Mouse (Mus musculus) lung, postnatal 0 days (tissue): ENCODE data around the gene Zer1. TPM values are rescaled to one million over a fixed set of nuclear protein-coding genes. Genes with fewer than 3 reads are reported as not detected.
A peak's percentile ranks its signal among the peaks of the same experiment; 100 is the strongest.

Experiments
- ATAC-seq: fragments of 200-750 bp; cut with Nextera tagmentation; 2 replicates; pipeline ENCODE4 v1.8.0; 2017; ENCODE audit warnings: moderate library complexity
- DNase-seq: peaks from one replicate; pipeline ENCODE4 v3.0.0-alpha.2; 2016; ENCODE audit warnings: low spot score
- H3K27ac ChIP-seq: fragments of 300-500 bp; sonication (generic); 2 replicates; pipeline ENCODE4 v1.5.1; 2014; ENCODE audit warnings: antibody characterized with exemption, mild to moderate bottlenecking, low read length, mixed read lengths
- H3K27me3 ChIP-seq: fragments of 300-500 bp; sonication (generic); replicated peaks from 2 replicates; pipeline ENCODE4 v1.6.1; 2014; ENCODE audit warnings: low read length, mixed read lengths; ENCODE audit not compliant: insufficient read depth
- H3K36me3 ChIP-seq: fragments of 300-500 bp; sonication (generic); 2 replicates; pipeline ENCODE4 v1.6.1; 2014; ENCODE audit warnings: low read length, mixed read lengths; ENCODE audit not compliant: insufficient read depth
- H3K4me1 ChIP-seq: fragments of 300-500 bp; sonication (generic); 2 replicates; pipeline ENCODE4 v1.6.1; 2014; ENCODE audit warnings: antibody characterized with exemption, low read depth, low read length, mixed read lengths; ENCODE audit not compliant: insufficient read depth
- H3K4me2 ChIP-seq: fragments of 300-500 bp; sonication (generic); replicated peaks from 2 replicates; pipeline ENCODE4 v1.6.1; 2014; ENCODE audit warnings: low read depth, mild to moderate bottlenecking, low read length, moderate library complexity, mixed read lengths
- H3K4me3 ChIP-seq: fragments of 300-500 bp; sonication (generic); 2 replicates; pipeline ENCODE4 v1.5.1; 2014; ENCODE audit warnings: low read depth, low read length
- H3K9ac ChIP-seq: fragments of 300-500 bp; sonication (generic); replicated peaks from 2 replicates; pipeline ENCODE4 v1.6.1; 2014; ENCODE audit warnings: low read depth, mild to moderate bottlenecking
- H3K9me3 ChIP-seq: fragments of 300-500 bp; sonication (generic); 2 replicates; pipeline ENCODE4 v1.6.1; 2016; ENCODE audit warnings: low read length, mixed read lengths
- CTCF ChIP-seq: IDR thresholded peaks from 2 replicates; pipeline ENCODE4 v1.5.1; 2016; ENCODE audit warnings: antibody characterized with exemption, mild to moderate bottlenecking
- EP300 ChIP-seq: IDR thresholded peaks from 2 replicates; pipeline ENCODE4 v1.6.1; 2016; ENCODE audit warnings: antibody characterized with exemption, mild to moderate bottlenecking, control low read depth
- WGBS: fragments of 180-500 bp; shearing (Covaris S2); extraction: QIAGEN DNeasy Blood & Tissue Kit; methylation state at CpG from one replicate; pipeline ENCODE4 v1.1.7; 2014; 5-methylcytosine and 5-hydroxymethylcytosine counted together
- polyA plus RNA-seq: library from polyadenylated mRNA; unstranded; fragments of >200 nt; fragmentation: Nextera tagmentation; extraction: Ambion mirVana; gene quantifications from 2 replicates; pipeline ENCODE4 v1.2.1, GENCODE M21; 2015

Zer1 gene
- polyA plus RNA-seq, 1 experiment from 2014 or later, result 5.0 TPM

GRCm38 (mm10) chr2:30095882-30096527 is 28.4 kb downstream of the Zer1 start:
- no peak overlapping the region for H3K4me2 ChIP-seq
- H3K27me3 ChIP-seq, result no peaks in the 10 kb centered on the region
- DNase-seq, result peak; percentile 81
- no peak overlapping the region for H3K4me3 ChIP-seq
- H3K27ac ChIP-seq, result no peak overlapping the region
- H3K4me1 ChIP-seq, result 0 out of 2 replicates have a peak, but pooled peaks cover 5% of the 10 kb centered on the region
- H3K36me3 ChIP-seq, result peaks cover 6% of the 10 kb centered on the region
- H3K9ac ChIP-seq, result no peak overlapping the region
- 69% methylated on average over 2 of the region's 2 CpGs for WGBS
- H3K9me3 ChIP-seq, result no peaks in the 10 kb centered on the region
- no peak for ATAC-seq
- TF ChIP-seq EP300 (no peak), CTCF (peak; percentile 82)

DNA sequence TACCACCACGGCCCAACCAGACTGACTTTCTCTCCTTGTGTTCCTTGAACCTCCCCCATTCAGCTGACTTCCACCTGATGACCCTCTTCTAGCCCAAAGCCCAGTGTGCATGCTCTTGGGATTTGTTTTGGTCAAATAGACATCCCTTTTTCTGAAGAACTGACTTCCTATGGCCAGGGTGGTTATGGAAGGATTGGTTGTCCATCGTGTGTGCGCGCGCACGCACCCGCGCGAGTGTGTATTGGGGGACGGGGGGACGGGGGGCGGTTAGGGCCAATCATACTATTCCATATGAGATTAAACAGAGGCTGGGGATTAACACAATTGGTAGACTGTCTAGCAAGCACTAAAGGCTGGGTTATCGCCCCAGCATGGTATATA is 30.2 kb downstream of the Zer1 start:
- H3K27me3 ChIP-seq, result no peaks in the 10 kb centered on the region

DNA sequence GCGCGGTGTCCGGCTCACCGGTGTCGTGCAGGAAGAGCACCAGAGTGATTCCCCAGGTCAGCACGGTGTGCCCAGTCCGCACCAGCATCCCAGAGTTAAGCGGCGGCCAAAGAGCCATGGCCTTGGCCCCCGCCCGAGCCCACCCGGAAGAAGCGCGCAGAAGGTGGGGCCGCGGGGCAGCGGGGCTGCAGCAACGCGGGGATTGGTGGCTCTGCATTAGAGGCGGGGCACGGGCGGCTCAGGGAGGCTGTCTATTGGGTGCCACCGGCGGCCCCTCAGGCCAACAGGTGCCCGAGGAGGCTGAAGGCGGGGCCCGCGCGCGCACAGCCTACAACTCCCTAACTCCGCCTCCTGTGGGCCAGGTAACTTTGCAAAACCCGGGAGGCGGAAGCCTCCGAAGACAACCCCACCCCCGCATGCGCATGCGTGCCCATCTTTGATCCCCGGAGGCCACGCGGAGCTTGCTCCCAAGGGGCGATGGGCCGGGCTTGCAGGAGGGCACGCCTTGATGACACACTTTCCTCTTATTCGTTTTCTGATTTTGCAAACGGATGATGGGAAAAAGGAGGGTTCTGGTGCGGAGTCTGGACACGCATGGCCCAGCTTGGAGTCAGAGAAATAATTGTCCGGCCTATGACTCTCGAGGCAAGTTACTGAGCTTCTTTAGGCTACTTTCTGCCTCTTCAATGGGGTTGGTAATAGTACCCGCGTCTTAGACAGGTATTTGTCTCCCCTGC is 30.7 kb downstream of the Zer1 start, which contains the start of gene Zdhhc12:
Gene Zdhhc12 (minus strand): TSS at position 178 of the 737 bp plus-strand sequence.
- Histone ChIP-seq H3K4me3 (peak within 1 kb of the TSS; percentile 72), H3K27ac (peak within 1 kb of the TSS; percentile 32), H3K27me3 (no peaks in the 10 kb centered on the region), H3K4me2 (peak within 1 kb of the TSS; percentile 59), H3K36me3 (no peaks in the 10 kb centered on the region; the same call in 1 of the 2 replicates), H3K9ac (peak within 1 kb of the TSS; percentile 49), H3K4me1 (0 out of 2 replicates have a peak, but pooled peaks cover 5% of the 10 kb centered on the region), H3K9me3 (no peaks in the 10 kb centered on the region)
- DNase-seq (peak; percentile 98), ATAC-seq (peak; percentile 99)
- WGBS, result 3% methylated on average over 50 of the region's 51 CpGs
- TF ChIP-seq EP300, result 0 out of 2 replicates have a peak, but pooled peaks have one; percentile 5
- no peak; the same call in 1 of the 2 replicates for TF ChIP-seq CTCF

More for the DNA sequence above, 30.2 kb downstream of the Zer1 start:
- peak overlapping the region; percentile 32 for H3K27ac ChIP-seq
- H3K4me3 ChIP-seq, result peak overlapping the region; percentile 72
- peak overlapping the region; percentile 59 for H3K4me2 ChIP-seq
- no peak for TF ChIP-seq CTCF
- TF ChIP-seq EP300, result no peak
- H3K9me3 ChIP-seq, result no peaks in the 10 kb centered on the region
- H3K36me3 ChIP-seq, result no peaks in the 10 kb centered on the region; the same call in none of the 2 replicates
- no peak for DNase-seq
- ATAC-seq, result no peak
- 0 out of 2 replicates have a peak, but pooled peaks cover 5% of the 10 kb centered on the region for H3K4me1 ChIP-seq
- no peak overlapping the region for H3K9ac ChIP-seq
- WGBS, result 2% methylated on average over 13 of the region's 13 CpGs

- TF ChIP-seq EP300 (no peak), CTCF (no peak)
- ATAC-seq, result no peak
- H3K4me2 ChIP-seq, result peak overlapping the region; percentile 59; the same call in 1 of the 2 replicates
- 44% methylated on average over 6 of the region's 6 CpGs for WGBS
- no peaks in the 10 kb centered on the region; the same call in 1 of the 2 replicates for H3K36me3 ChIP-seq
- H3K9ac ChIP-seq, result no peak overlapping the region
- H3K27ac ChIP-seq, result 0 out of 2 replicates have a peak overlapping the region, but pooled peaks have one; percentile 20
- DNase-seq, result no peak
- no peak overlapping the region for H3K4me3 ChIP-seq
- H3K4me1 ChIP-seq, result 0 out of 2 replicates have a peak, but pooled peaks cover 5% of the 10 kb centered on the region
- no peaks in the 10 kb centered on the region for H3K9me3 ChIP-seq
- H3K27me3 ChIP-seq, result no peaks in the 10 kb centered on the region
These were observed 32.0 kb downstream of the Zer1 start for GRCm38 (mm10) chr2:30092280-30092918.

GRCm38 (mm10) chr2:30091521-30091920 is 32.9 kb downstream of the Zer1 start:
- H3K4me2 ChIP-seq, result no peak overlapping the region
- H3K9me3 ChIP-seq, result no peaks in the 10 kb centered on the region
- DNase-seq, result no peak
- no peak for ATAC-seq
- no peak overlapping the region for H3K9ac ChIP-seq
- H3K4me3 ChIP-seq, result no peak overlapping the region
- H3K4me1 ChIP-seq, result 0 out of 2 replicates have a peak, but pooled peaks cover 5% of the 10 kb centered on the region
- H3K27me3 ChIP-seq, result no peaks in the 10 kb centered on the region
- WGBS, result 97% methylated on average over 12 of the region's 12 CpGs
- no peaks in the 10 kb centered on the region; the same call in 1 of the 2 replicates for H3K36me3 ChIP-seq
- no peak overlapping the region for H3K27ac ChIP-seq
- TF ChIP-seq CTCF, result no peak
- no peak for TF ChIP-seq EP300

GRCm38 (mm10) chr2:30087310-30087709 is 37.1 kb downstream of the Zer1 start:
- Histone ChIP-seq H3K9ac (no peak overlapping the region), H3K4me3 (no peak overlapping the region), H3K36me3 (no peaks in the 10 kb centered on the region; the same call in 1 of the 2 replicates), H3K27me3 (no peaks in the 10 kb centered on the region), H3K4me2 (no peak overlapping the region), H3K9me3 (no peaks in the 10 kb centered on the region), H3K27ac (no peak overlapping the region), H3K4me1 (no peaks in the 10 kb centered on the region)
- TF ChIP-seq EP300 (no peak), CTCF (no peak)
- WGBS, result 86% methylated on average over 4 of the region's 4 CpGs
- ATAC-seq (no peak), DNase-seq (no peak)
